Comparison of ENCODE assay signal across 11 mouse cellular contexts in the genomic region with DNA sequence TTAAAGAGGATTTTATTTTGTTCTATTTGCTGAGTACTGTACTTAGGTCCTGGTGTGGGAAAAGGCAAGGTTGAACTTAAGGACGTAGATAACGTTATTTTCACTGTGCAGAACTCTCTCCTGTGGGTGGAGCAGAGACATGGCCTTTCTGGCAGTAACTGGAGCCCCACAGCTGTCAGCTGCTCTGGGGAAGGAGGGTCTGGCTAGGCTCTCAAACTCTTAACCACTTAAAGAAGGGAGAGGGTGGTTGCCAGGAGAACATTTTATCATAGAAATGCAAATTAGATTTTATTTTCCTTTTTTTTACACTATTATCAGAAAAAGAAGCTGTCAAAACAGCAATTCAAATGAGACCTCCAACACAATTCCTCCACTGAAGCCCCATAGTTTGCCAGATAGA. TPM values are rescaled to one million over a fixed set of nuclear protein-coding genes. Genes with fewer than 3 reads are reported as not detected.
DNase-seq lines count a peak whose midpoint lies in the region; ATAC-seq and TF ChIP-seq lines count a peak whose summit lies in the region.
"Had no signal": no experiment of that assay in that cellular context is flagged by ENCODE, and none has a peak within 500 bp of the region (broad histone marks: within the 10 kb centered on the region; RNA-seq: fewer than 3 reads in every experiment).

No protein-coding gene starts in this region.

- no peak overlapping the region for H3K9ac ChIP-seq in intestine, embryonic 14.5 days (ENCODE audit: low read length)
- H3K9ac ChIP-seq in intestine, postnatal 0 days (ENCODE audit: low read depth, low read length) = no peak overlapping the region
- H3K9ac ChIP-seq in MEL (ENCODE audit: control insufficient read depth, low read depth, low read length, poor library complexity, severe bottlenecking) = no peak overlapping the region
- H3K9ac ChIP-seq in heart, embryonic 13.5 days = no peak overlapping the region
- H3K9ac ChIP-seq: limb, embryonic 13.5 days had no signal

- H3K79me2 ChIP-seq in MEL (ENCODE audit: control insufficient read depth, insufficient read depth, low read length, poor library complexity) = no peaks in the 10 kb centered on the region

- no peak for TF ChIP-seq CTCF in intestine, postnatal 0 days (IDR thresholded peaks at IDR 0.05; ENCODE audit: low read depth)
- TF ChIP-seq CTCF in MEL (IDR thresholded peaks at IDR 0.05 in 2 of 3, conservative IDR thresholded peaks at IDR 0.05 in 1 of 3; ENCODE audit: control insufficient read depth in 1 of 3, insufficient read depth in 1 of 3, low read depth in 2 of 3, low read length in 3 of 3, poor library complexity in 1 of 3, severe bottlenecking in 1 of 3) = no peak

- 0 out of 2 replicates have a peak overlapping the region, but pooled peaks have one; percentile 47 for H3K27ac ChIP-seq in intestine, embryonic 14.5 days (ENCODE audit: low read depth)
- no peak overlapping the region for H3K27ac ChIP-seq in intestine, postnatal 0 days (ENCODE audit: low read depth, low read length)
- no peak overlapping the region for H3K27ac ChIP-seq in MEL (ENCODE audit: control insufficient read depth, low read depth, low read length)
- peak overlapping the region; percentile 65 for H3K27ac ChIP-seq in heart, embryonic 13.5 days (replicated peaks)
- H3K27ac ChIP-seq: limb, embryonic 13.5 days had no signal

- peaks cover 32% of the 10 kb centered on the region for H3K36me3 ChIP-seq in intestine, embryonic 14.5 days (ENCODE audit: control insufficient read depth, insufficient read depth, low read length)
- H3K36me3 ChIP-seq in intestine, postnatal 0 days (ENCODE audit: control insufficient read depth, insufficient read depth) = peaks cover 6% of the 10 kb centered on the region; the same call in 1 of the 2 replicates
- H3K36me3 ChIP-seq in MEL (ENCODE audit: control insufficient read depth in 1 of 2, insufficient read depth in 2 of 2, low read length in 2 of 2) = peaks cover 0 to 7% of the 10 kb centered on the region in 2 experiments; a peak in 2 of 4 replicates
- peaks cover 35% of the 10 kb centered on the region for H3K36me3 ChIP-seq in heart, embryonic 13.5 days

- no peak for TF ChIP-seq EP300 in MEL (IDR thresholded peaks at IDR 0.05; ENCODE audit: low read depth in 1 of 2, low read length in 2 of 2)

- 8% methylated on average over 2 of the region's 2 CpGs for WGBS in intestine, embryonic 14.5 days
- 7% methylated on average over 2 of the region's 2 CpGs for WGBS in intestine, postnatal 0 days
- WGBS in heart, embryonic 13.5 days = 3% methylated on average over 2 of the region's 2 CpGs

- no peak for TF ChIP-seq POLR2A in MEL (IDR thresholded peaks at IDR 0.05; ENCODE audit: control insufficient read depth in 1 of 2, insufficient read depth in 1 of 2, low read depth in 1 of 2, low read length in 2 of 2, poor library complexity in 1 of 2)

- H3K4me2 ChIP-seq in intestine, embryonic 14.5 days (ENCODE audit: low read length) = no peak overlapping the region
- no peak overlapping the region for H3K4me2 ChIP-seq in intestine, postnatal 0 days (replicated peaks; ENCODE audit: low read depth)
- no peak overlapping the region for H3K4me2 ChIP-seq in heart, embryonic 13.5 days
- H3K4me2 ChIP-seq: limb, embryonic 13.5 days had no signal

- ATAC-seq in intestine, embryonic 14.5 days (replicated peaks; ENCODE audit: low FRiP score, low TSS enrichment, low read depth) = no peak
- ATAC-seq in intestine, postnatal 0 days = no peak
- 0 out of 2 replicates have a peak, but pooled peaks have one; percentile 29 for ATAC-seq in common myeloid progenitor, adult 5-6 weeks (replicated peaks; ENCODE audit: low read depth, poor library complexity, severe bottlenecking)
- no peak for ATAC-seq in heart, embryonic 13.5 days (ENCODE audit: extremely low read depth, insufficient number of reproducible peaks, low FRiP score, low TSS enrichment)
- ATAC-seq in granulocyte monocyte progenitor cell, adult 5-6 weeks (replicated peaks; ENCODE audit: poor library complexity, severe bottlenecking) = no peak

- H3K9me3 ChIP-seq in intestine, embryonic 14.5 days (ENCODE audit: control insufficient read depth, low read length) = no peaks in the 10 kb centered on the region
- H3K9me3 ChIP-seq in intestine, postnatal 0 days (ENCODE audit: control insufficient read depth) = no peaks in the 10 kb centered on the region
- H3K9me3 ChIP-seq in MEL (replicated peaks; ENCODE audit: insufficient read depth, low read length) = no peaks in the 10 kb centered on the region
- no peaks in the 10 kb centered on the region for H3K9me3 ChIP-seq in heart, embryonic 13.5 days
- H3K9me3 ChIP-seq: limb, embryonic 13.5 days had no signal

- no peaks in the 10 kb centered on the region for H3K27me3 ChIP-seq in intestine, embryonic 14.5 days (replicated peaks; ENCODE audit: control insufficient read depth, insufficient read depth, low read length)
- no peaks in the 10 kb centered on the region for H3K27me3 ChIP-seq in intestine, postnatal 0 days (replicated peaks; ENCODE audit: control insufficient read depth, insufficient read depth, low read length)
- no peaks in the 10 kb centered on the region for H3K27me3 ChIP-seq in MEL (ENCODE audit: control insufficient read depth in 1 of 2, insufficient read depth in 2 of 2, low read length in 2 of 2)
- no peaks in the 10 kb centered on the region for H3K27me3 ChIP-seq in heart, embryonic 13.5 days (replicated peaks)
- H3K27me3 ChIP-seq: limb, embryonic 13.5 days had no signal

- no peaks in the 10 kb centered on the region; the same call in 1 of the 2 replicates for H3K4me1 ChIP-seq in intestine, embryonic 14.5 days (replicated peaks; ENCODE audit: control insufficient read depth, insufficient read depth, low read length)
- no peaks in the 10 kb centered on the region for H3K4me1 ChIP-seq in intestine, postnatal 0 days (replicated peaks; ENCODE audit: control insufficient read depth, insufficient read depth, low read length)
- H3K4me1 ChIP-seq in MEL (ENCODE audit: control insufficient read depth in 1 of 2, insufficient read depth in 2 of 2, low read length in 2 of 2) = 0 out of 4 replicates have a peak, but pooled peaks cover 0 to 2% of the 10 kb centered on the region in 2 experiments
- H3K4me1 ChIP-seq in heart, embryonic 13.5 days = peaks cover 31% of the 10 kb centered on the region

- no peak overlapping the region for H3K4me3 ChIP-seq in intestine, embryonic 14.5 days (ENCODE audit: low read depth, low read length)
- H3K4me3 ChIP-seq in intestine, postnatal 0 days (ENCODE audit: low read depth, low read length) = no peak overlapping the region
- H3K4me3 ChIP-seq in MEL (ENCODE audit: control insufficient read depth in 1 of 2, insufficient read depth in 1 of 2, low read depth in 2 of 2, low read length in 2 of 2) = no peak overlapping the region
- H3K4me3 ChIP-seq in heart, embryonic 13.5 days = no peak overlapping the region
- H3K4me3 ChIP-seq: limb, embryonic 13.5 days had no signal

- no peak for DNase-seq in intestine, embryonic 14.5 days (ENCODE audit: low spot score)
- peak; percentile 71 for DNase-seq in MEL (ENCODE audit: low read depth, low spot score)
- DNase-seq in cerebellum, postnatal 4 days (ENCODE audit: low spot score in 2 of 2) = no peak
- DNase-seq in adrenal gland, postnatal 36 days = no peak
- DNase-seq: adrenal gland, postnatal 25 days; cerebellum, adult 2 months had no signal

- no peak for TF ChIP-seq RAD21 in MEL (IDR thresholded peaks at IDR 0.05; ENCODE audit: low read depth, low read length)

TF ChIP-seq in MEL, 35 proteins besides CTCF, POLR2A, EP300 and RAD21 (continues in another document):
- TF ChIP-seq NELFE (IDR thresholded peaks at IDR 0.05; ENCODE audit: low read depth, low read length) = no peak
- no peak for TF ChIP-seq BHLHE40 (IDR thresholded peaks at IDR 0.05; ENCODE audit: borderline replicate concordance, low read depth, low read length)
- TF ChIP-seq GABPA (IDR thresholded peaks at IDR 0.05; ENCODE audit: low read depth, low read length) = no peak
- TF ChIP-seq MYC (IDR thresholded peaks at IDR 0.05; ENCODE audit: low read depth, low read length) = no peak
- TF ChIP-seq TAL1 (IDR thresholded peaks at IDR 0.05; ENCODE audit: low read length) = no peak
- TF ChIP-seq TBP (IDR thresholded peaks at IDR 0.05; ENCODE audit: low read depth, low read length) = peak; percentile 44; the same call in 1 of the 2 replicates
- TF ChIP-seq SIN3A (IDR thresholded peaks at IDR 0.05; ENCODE audit: low read length) = peak; percentile 54
- TF ChIP-seq USF2 (IDR thresholded peaks at IDR 0.05; ENCODE audit: borderline replicate concordance in 1 of 2, insufficient read depth in 1 of 2, low read depth in 1 of 2, low read length in 2 of 2) = no peak
- TF ChIP-seq TCF12 (IDR thresholded peaks at IDR 0.05; ENCODE audit: low read depth, low read length) = peak; percentile 57
- no peak for TF ChIP-seq ZKSCAN1 (IDR thresholded peaks at IDR 0.05; ENCODE audit: low read depth, low read length)
- no peak for TF ChIP-seq MAFK (IDR thresholded peaks at IDR 0.05; ENCODE audit: borderline replicate concordance, low read depth, low read length)
- TF ChIP-seq MAX (IDR thresholded peaks at IDR 0.05; ENCODE audit: low read length) = no peak
- peak; percentile 84 for TF ChIP-seq ZNF384 (IDR thresholded peaks at IDR 0.05; ENCODE audit: low read depth, low read length)
- no peak for TF ChIP-seq NRF1 (IDR thresholded peaks at IDR 0.05; ENCODE audit: insufficient read depth, low read depth, low read length, poor library complexity, severe bottlenecking)
- TF ChIP-seq GATA1 (IDR thresholded peaks at IDR 0.05; ENCODE audit: low read depth, low read length) = no peak
- TF ChIP-seq UBTF (IDR thresholded peaks at IDR 0.05; ENCODE audit: borderline replicate concordance, insufficient read depth, low read depth, low read length) = no peak
- TF ChIP-seq E2F4 (IDR thresholded peaks at IDR 0.05; ENCODE audit: borderline replicate concordance, low read depth, low read length) = no peak
- peak; percentile 65 for TF ChIP-seq ETS1 (IDR thresholded peaks at IDR 0.05; ENCODE audit: low read depth, low read length)
- TF ChIP-seq POLR2AphosphoS5 (IDR thresholded peaks at IDR 0.05; ENCODE audit: borderline replicate concordance, low read depth, low read length) = no peak

RNA-seq across cellular contexts. Expression of a gene that starts 5.5 kb away (rescaled TPM):
- 121 and 133 TPM in 2 replicates for polyA plus RNA-seq in intestine, embryonic 14.5 days (2014; fragmentation: Nextera tagmentation; extraction: Ambion mirVana)
- polyA plus RNA-seq in intestine, postnatal 0 days (2015; fragmentation: Nextera tagmentation; extraction: Ambion mirVana) = 21.4 and 22.2 TPM in 2 replicates
- total RNA-seq in MEL (2012; rRNA removed) = 27.4 and 29.2 TPM in 2 replicates
- polyA plus RNA-seq in MEL (2012; ENCODE audit: insufficient read depth in 1 of 2, insufficient read length in 2 of 2, low read depth in 1 of 2, low replicate concordance in 2 of 2, missing spikeins in 1 of 2) = 10 to 100 TPM in 1 of 2 experiments, not detected in 1; 56.2 TPM
- 46.0 and 68.1 TPM in 2 replicates for total RNA-seq in common myeloid progenitor, adult 5-6 weeks (2017)
- polyA plus RNA-seq in heart, embryonic 13.5 days (2015; fragmentation: Nextera tagmentation; extraction: Ambion mirVana) = 76.6 and 80.2 TPM in 2 replicates
- 64.4 and 81.0 TPM in 2 replicates for total RNA-seq in granulocyte monocyte progenitor cell, adult 5-6 weeks (2014; fragmentation: Nextera tagmentation)
- 33.9 and 36.7 TPM in 2 replicates for total RNA-seq in granulocyte monocyte progenitor cell, adult 5-6 weeks (2017)
- total RNA-seq in adrenal gland, postnatal 36 days (2021) = 10 to 100 TPM; 66.0 to 81.5 TPM

Comparison
In these comparisons a context has a peak if more than half of its experiments do, and no peak if none do; other contexts are left out.
1. H3K27ac ChIP-seq: peak in intestine, embryonic 14.5 days (single experiment) and heart, embryonic 13.5 days (single experiment); none in intestine, postnatal 0 days (single experiment) and MEL (single experiment).